26 mouse cellular contexts compared by ENCODE assay signal in genomic region chr1:38591194-38591593, GRCm38 (mm10).
A peak's percentile ranks its signal among the peaks of the same experiment; 100 is the strongest.
DNase-seq lines count a peak whose midpoint lies in the region; ATAC-seq lines count a peak whose summit lies in the region.
"Had no signal": no experiment of that assay in that cellular context is flagged by ENCODE, and none has a peak within 500 bp of the region (broad histone marks: within the 10 kb centered on the region; RNA-seq: fewer than 3 reads in every experiment).

No protein-coding gene starts in this region.

- H3K9ac ChIP-seq in hindbrain, embryonic 13.5 days = no peak overlapping the region
- no peak overlapping the region for H3K9ac ChIP-seq in hindbrain, embryonic 11.5 days (ENCODE audit: low read depth, low read length)
- H3K9ac ChIP-seq in midbrain, embryonic 13.5 days (replicated peaks) = no peak overlapping the region
- no peak overlapping the region for H3K9ac ChIP-seq in midbrain, embryonic 16.5 days (ENCODE audit: low read depth, low read length)
- H3K9ac ChIP-seq in neural tube, embryonic 14.5 days (replicated peaks; ENCODE audit: low read depth, low read length) = no peak overlapping the region
- H3K9ac ChIP-seq: embryonic facial prominence, embryonic 12.5 days; embryonic facial prominence, embryonic 15.5 days; forebrain, postnatal 0 days; heart, embryonic 13.5 days; hindbrain, embryonic 15.5 days had no signal

- H3K4me3 ChIP-seq in hindbrain, embryonic 13.5 days = no peak overlapping the region
- no peak overlapping the region for H3K4me3 ChIP-seq in hindbrain, embryonic 11.5 days (ENCODE audit: low read depth, low read length)
- H3K4me3 ChIP-seq in midbrain, embryonic 13.5 days (replicated peaks) = no peak overlapping the region
- H3K4me3 ChIP-seq in midbrain, embryonic 16.5 days (ENCODE audit: low read depth, low read length) = no peak overlapping the region
- H3K4me3 ChIP-seq in neural tube, embryonic 14.5 days (ENCODE audit: low read depth, low read length) = no peak overlapping the region
- H3K4me3 ChIP-seq: embryonic facial prominence, embryonic 12.5 days; embryonic facial prominence, embryonic 15.5 days; gastrocnemius, adult 2 months; heart, embryonic 13.5 days; hindbrain, embryonic 15.5 days had no signal

- no peak for ATAC-seq in hindbrain, embryonic 13.5 days (ENCODE audit: low FRiP score)
- no peak for ATAC-seq in hindbrain, embryonic 11.5 days (ENCODE audit: low FRiP score)
- no peak for ATAC-seq in midbrain, embryonic 13.5 days
- ATAC-seq in midbrain, embryonic 16.5 days = no peak
- ATAC-seq in neural tube, embryonic 14.5 days (ENCODE audit: low read depth) = no peak
- ATAC-seq: CD4-positive, CD25-positive, alpha-beta regulatory T cell, adult 4 months; forebrain, embryonic 14.5 days; forebrain, postnatal 0 days had no signal

- 0 out of 2 replicates have a peak, but pooled peaks cover 1% of the 10 kb centered on the region for H3K36me3 ChIP-seq in hindbrain, embryonic 13.5 days
- no peaks in the 10 kb centered on the region for H3K36me3 ChIP-seq in hindbrain, embryonic 11.5 days (ENCODE audit: control insufficient read depth, insufficient read depth, low read length)
- H3K36me3 ChIP-seq in midbrain, embryonic 13.5 days = no peaks in the 10 kb centered on the region
- H3K36me3 ChIP-seq in midbrain, embryonic 16.5 days (ENCODE audit: control insufficient read depth, insufficient read depth, low read length) = no peaks in the 10 kb centered on the region
- H3K36me3 ChIP-seq in neural tube, embryonic 14.5 days (ENCODE audit: control insufficient read depth, insufficient read depth, low read length) = no peaks in the 10 kb centered on the region
- H3K36me3 ChIP-seq: embryonic facial prominence, embryonic 12.5 days; embryonic facial prominence, embryonic 15.5 days; heart, embryonic 13.5 days; hindbrain, embryonic 15.5 days had no signal

- H3K4me1 ChIP-seq in hindbrain, embryonic 13.5 days (replicated peaks) = peaks cover 65% of the 10 kb centered on the region
- H3K4me1 ChIP-seq in hindbrain, embryonic 11.5 days (replicated peaks; ENCODE audit: control insufficient read depth, insufficient read depth, low read length) = no peaks in the 10 kb centered on the region
- H3K4me1 ChIP-seq in midbrain, embryonic 13.5 days (replicated peaks) = peaks cover 46% of the 10 kb centered on the region
- H3K4me1 ChIP-seq in midbrain, embryonic 16.5 days (ENCODE audit: control insufficient read depth, insufficient read depth, low read length) = peaks cover 34% of the 10 kb centered on the region
- H3K4me1 ChIP-seq in neural tube, embryonic 14.5 days (ENCODE audit: control insufficient read depth, insufficient read depth, low read length) = peaks cover 24% of the 10 kb centered on the region

- DNase-seq in hindbrain, embryonic 11.5 days (ENCODE audit: low spot score) = no peak
- peak; percentile 35 for DNase-seq in lung, postnatal 25 days (ENCODE audit: low spot score)
- DNase-seq in lung, postnatal 10 days = no peak
- no peak for DNase-seq in neural tube, embryonic 10.5 days (ENCODE audit: extremely low spot score, low spot score)
- DNase-seq: adrenal gland, adult 2 months; adrenal gland, postnatal 14 days; cerebellum, adult 11 months; cerebellum, adult 2 months; cerebellum, adult 9-11 months; cerebellum, postnatal 25 days; forebrain, postnatal 0 days; gastrocnemius, adult 2 months; gastrocnemius, postnatal 14 days; heart, adult 18-20 months; heart, postnatal 14 days; heart, postnatal 4 days had no signal

- WGBS in hindbrain, embryonic 13.5 days = 76% methylated on average over 8 of the region's 8 CpGs
- 84% methylated on average over 8 of the region's 8 CpGs for WGBS in hindbrain, embryonic 11.5 days
- WGBS in midbrain, embryonic 13.5 days = 78% methylated on average over 8 of the region's 8 CpGs
- WGBS in midbrain, embryonic 16.5 days = 73% methylated on average over 8 of the region's 8 CpGs
- WGBS in neural tube, embryonic 14.5 days = 64% methylated on average over 8 of the region's 8 CpGs

- no peaks in the 10 kb centered on the region for H3K9me3 ChIP-seq in hindbrain, embryonic 13.5 days
- no peaks in the 10 kb centered on the region for H3K9me3 ChIP-seq in hindbrain, embryonic 11.5 days (ENCODE audit: control insufficient read depth, low read length)
- H3K9me3 ChIP-seq in midbrain, embryonic 13.5 days = no peaks in the 10 kb centered on the region
- H3K9me3 ChIP-seq in midbrain, embryonic 16.5 days (replicated peaks; ENCODE audit: control insufficient read depth, low read length, poor library complexity, severe bottlenecking) = no peaks in the 10 kb centered on the region
- no peaks in the 10 kb centered on the region for H3K9me3 ChIP-seq in neural tube, embryonic 14.5 days (ENCODE audit: control insufficient read depth, low read length)
- H3K9me3 ChIP-seq: embryonic facial prominence, embryonic 12.5 days; embryonic facial prominence, embryonic 15.5 days; heart, embryonic 13.5 days; hindbrain, embryonic 15.5 days had no signal

- no peak overlapping the region for H3K4me2 ChIP-seq in hindbrain, embryonic 13.5 days
- H3K4me2 ChIP-seq in hindbrain, embryonic 11.5 days (replicated peaks; ENCODE audit: low read depth, low read length) = no peak overlapping the region
- no peak overlapping the region for H3K4me2 ChIP-seq in midbrain, embryonic 13.5 days (replicated peaks)
- H3K4me2 ChIP-seq in midbrain, embryonic 16.5 days (ENCODE audit: low read length) = no peak overlapping the region
- H3K4me2 ChIP-seq in neural tube, embryonic 14.5 days (ENCODE audit: low read depth, low read length) = no peak overlapping the region
- H3K4me2 ChIP-seq: embryonic facial prominence, embryonic 12.5 days; embryonic facial prominence, embryonic 15.5 days; heart, embryonic 13.5 days; hindbrain, embryonic 15.5 days had no signal

- H3K27me3 ChIP-seq in hindbrain, embryonic 13.5 days = no peaks in the 10 kb centered on the region
- no peaks in the 10 kb centered on the region for H3K27me3 ChIP-seq in hindbrain, embryonic 11.5 days (ENCODE audit: control insufficient read depth, insufficient read depth, low read length)
- no peaks in the 10 kb centered on the region for H3K27me3 ChIP-seq in midbrain, embryonic 13.5 days
- no peaks in the 10 kb centered on the region for H3K27me3 ChIP-seq in midbrain, embryonic 16.5 days (ENCODE audit: control insufficient read depth, insufficient read depth, low read depth, low read length)
- no peaks in the 10 kb centered on the region for H3K27me3 ChIP-seq in neural tube, embryonic 14.5 days (ENCODE audit: control insufficient read depth, insufficient read depth, low read length)
- H3K27me3 ChIP-seq: embryonic facial prominence, embryonic 12.5 days; embryonic facial prominence, embryonic 15.5 days; heart, embryonic 13.5 days; hindbrain, embryonic 15.5 days had no signal

- peak overlapping the region; percentile 71 for H3K27ac ChIP-seq in hindbrain, embryonic 13.5 days
- H3K27ac ChIP-seq in hindbrain, embryonic 11.5 days (ENCODE audit: low read depth, low read length) = no peak overlapping the region
- peak overlapping the region; percentile 69 for H3K27ac ChIP-seq in midbrain, embryonic 13.5 days
- no peak overlapping the region for H3K27ac ChIP-seq in midbrain, embryonic 16.5 days (ENCODE audit: low read length)
- H3K27ac ChIP-seq in neural tube, embryonic 14.5 days (ENCODE audit: low read depth, low read length) = peak overlapping the region; percentile 52; the same call in 1 of the 2 replicates
- H3K27ac ChIP-seq: embryonic facial prominence, embryonic 12.5 days; embryonic facial prominence, embryonic 15.5 days; gastrocnemius, adult 2 months; heart, embryonic 13.5 days; hindbrain, embryonic 15.5 days had no signal

Comparison
In these comparisons a context has a peak if more than half of its experiments do, and no peak if none do; other contexts are left out.
1. H3K27ac ChIP-seq: peak in hindbrain, embryonic 13.5 days (single experiment), midbrain, embryonic 13.5 days (single experiment) and neural tube, embryonic 14.5 days (single experiment); none in hindbrain, embryonic 11.5 days (single experiment) and midbrain, embryonic 16.5 days (single experiment).